Mouse (Mus musculus): ENCODE measurements around the gene Cux1.

The Cux1 gene

GRCm38 (mm10) chr5:136567176-136568025 lies at the start of gene Cux1:
Cux1 (minus strand) TSS chr5:136567490.
- peak; percentile 66 to 88 for DNase-seq (ENCODE audit: low spot score in 2 of 2)

GRCm38 (mm10) chr5:136612391-136612790 lies 45.1 kb upstream of the Cux1 start:
- no peak for DNase-seq (ENCODE audit: low spot score in 2 of 2)

- DNase-seq (ENCODE audit: low spot score in 2 of 2): no peak
These were observed 41.6 kb upstream of the Cux1 start for GRCm38 (mm10) chr5:136608814-136609434.

- no peak for DNase-seq (ENCODE audit: low spot score in 2 of 2)
These were observed 37.9 kb upstream of the Cux1 start for GRCm38 (mm10) chr5:136605144-136605543.

- no peak for DNase-seq (ENCODE audit: low spot score in 2 of 2)
These were observed 36.1 kb upstream of the Cux1 start for GRCm38 (mm10) chr5:136603176-136603964.

- no peak for DNase-seq (ENCODE audit: low spot score in 2 of 2)
These were observed 33.2 kb upstream of the Cux1 start for GRCm38 (mm10) chr5:136600511-136600910.

- DNase-seq (ENCODE audit: low spot score in 2 of 2): peak in 1 of 2 experiments; percentile 28
These were observed 27.7 kb upstream of the Cux1 start for GRCm38 (mm10) chr5:136594896-136595540.

- DNase-seq (ENCODE audit: low spot score in 2 of 2): no peak
These were observed 24.7 kb upstream of the Cux1 start for GRCm38 (mm10) chr5:136591816-136592499.

- no peak for DNase-seq (ENCODE audit: low spot score in 2 of 2)
These were observed 21.7 kb upstream of the Cux1 start for GRCm38 (mm10) chr5:136589002-136589401.

- DNase-seq (ENCODE audit: low spot score in 2 of 2): no peak
These were observed 21.2 kb upstream of the Cux1 start for GRCm38 (mm10) chr5:136588471-136588870.

GRCm38 (mm10) chr5:136584676-136585285 lies 17.5 kb upstream of the Cux1 start:
- no peak for DNase-seq (ENCODE audit: low spot score in 2 of 2)

GRCm38 (mm10) chr5:136583666-136584464 lies 16.6 kb upstream of the Cux1 start:
- peak in 1 of 2 experiments; percentile 38 for DNase-seq (ENCODE audit: low spot score in 2 of 2)

- DNase-seq (ENCODE audit: low spot score in 2 of 2): no peak
These were observed 16.0 kb upstream of the Cux1 start for GRCm38 (mm10) chr5:136583256-136583655.

GRCm38 (mm10) chr5:136582201-136582600 lies 14.9 kb upstream of the Cux1 start:
- no peak for DNase-seq (ENCODE audit: low spot score in 2 of 2)

GRCm38 (mm10) chr5:136581625-136582024 lies 14.3 kb upstream of the Cux1 start:
- DNase-seq (ENCODE audit: low spot score in 2 of 2): no peak

GRCm38 (mm10) chr5:136581166-136581565 lies 13.9 kb upstream of the Cux1 start:
- DNase-seq (ENCODE audit: low spot score in 2 of 2): peak; percentile 50 to 83

GRCm38 (mm10) chr5:136578201-136578600 lies 10.9 kb upstream of the Cux1 start:
- no peak for DNase-seq (ENCODE audit: low spot score in 2 of 2)

- no peak for DNase-seq (ENCODE audit: low spot score in 2 of 2)
These were observed 2.9 kb upstream of the Cux1 start for GRCm38 (mm10) chr5:136570171-136570570.

GRCm38 (mm10) chr5:136568776-136569175 lies 1.5 kb upstream of the Cux1 start:
- peak; percentile 70 to 81 for DNase-seq (ENCODE audit: low spot score in 2 of 2)
